Mouse (Mus musculus) forebrain, postnatal 0 days (tissue): ENCODE results near the gene Txnl4b. TPM values are rescaled to one million over a fixed set of nuclear protein-coding genes. Genes with fewer than 3 reads are reported as not detected.

Experiments used
- ATAC-seq: fragments of 200-750 bp; cut with Nextera tagmentation; 2 replicates; pipeline ENCODE4 v1.8.0; 2017; ENCODE audit warnings: mild to moderate bottlenecking, moderate library complexity
- DNase-seq: peaks from one replicate; pipeline ENCODE4 v3.0.0-alpha.2; 2015
- H3K27ac ChIP-seq: fragments of 300-500 bp; sonication (generic); 2 replicates; pipeline ENCODE4 v1.5.1; 2014; ENCODE audit warnings: low read depth, mild to moderate bottlenecking, antibody characterized with exemption, low read length, moderate library complexity, mixed read lengths
- H3K27me3 ChIP-seq: fragments of 300-500 bp; sonication (generic); 2 replicates; pipeline ENCODE4 v1.6.1; 2014; ENCODE audit warnings: mild to moderate bottlenecking, low read length, mixed read lengths; ENCODE audit not compliant: insufficient read depth
- H3K36me3 ChIP-seq: fragments of 300-500 bp; sonication (generic); 2 replicates; pipeline ENCODE4 v1.6.1; 2014; ENCODE audit warnings: mild to moderate bottlenecking, moderate library complexity; ENCODE audit not compliant: insufficient read depth
- H3K4me1 ChIP-seq: fragments of 300-500 bp; sonication (generic); 2 replicates; pipeline ENCODE4 v1.6.1; 2014; ENCODE audit warnings: antibody characterized with exemption; ENCODE audit not compliant: insufficient read depth
- H3K4me2 ChIP-seq: fragments of 300-500 bp; sonication (generic); 2 replicates; pipeline ENCODE4 v1.6.1; 2014; ENCODE audit warnings: low read depth, mild to moderate bottlenecking, moderate library complexity
- H3K4me3 ChIP-seq: fragments of 300-500 bp; sonication (generic); 2 replicates; pipeline ENCODE4 v1.5.1; 2014; ENCODE audit warnings: low read depth, low read length, mixed read lengths
- H3K9ac ChIP-seq: fragments of 300-500 bp; sonication (generic); 2 replicates; pipeline ENCODE4 v1.6.1; 2014; ENCODE audit warnings: mild to moderate bottlenecking
- H3K9me3 ChIP-seq: fragments of 300-500 bp; sonication (generic); 2 replicates; pipeline ENCODE4 v1.6.1; 2016; ENCODE audit warnings: low read length
- CTCF ChIP-seq: sonication (generic); IDR thresholded peaks from 2 replicates; pipeline ENCODE4 v1.5.1; 2016; ENCODE audit warnings: antibody characterized with exemption, control low read depth, low read depth
- WGBS: fragments of 180-500 bp; shearing (Covaris S2); extraction: QIAGEN DNeasy Blood & Tissue Kit; methylation state at CpG from one replicate; pipeline ENCODE4 v1.1.7; 2014; 5-methylcytosine and 5-hydroxymethylcytosine counted together
- polyA plus RNA-seq: library from polyadenylated mRNA; unstranded; fragments of >200 nt; fragmentation: Nextera tagmentation; extraction: Ambion mirVana; gene quantifications from 2 replicates; pipeline ENCODE4 v1.2.1, GENCODE M21; 2015
- total RNA-seq: library from RNA; depleted of rRNA; stranded (reverse); fragments of >200 nt; gene quantifications from 2 replicates; pipeline ENCODE4 v1.2.3, GENCODE M21; 2014

Gene Txnl4b
- total and polyA plus RNA-seq, 2 experiments from 2014 or later: 12.0 to 34.0 TPM

GRCm38 (mm10) chr8:109544049-109544448 lies 21.6 kb upstream of the Txnl4b start:
- H3K36me3 ChIP-seq: peaks cover 22% of the 10 kb centered on the region
- no peak overlapping the region for H3K27ac ChIP-seq
- no peak overlapping the region for H3K4me3 ChIP-seq
- ATAC-seq: no peak
- no peak for TF ChIP-seq CTCF
- no peaks in the 10 kb centered on the region for H3K27me3 ChIP-seq
- no peak for DNase-seq
- 51% methylated on average over 3 of the region's 3 CpGs for WGBS
- no peaks in the 10 kb centered on the region for H3K4me1 ChIP-seq
- H3K9me3 ChIP-seq: no peaks in the 10 kb centered on the region
- H3K4me2 ChIP-seq: no peak overlapping the region
- no peak overlapping the region for H3K9ac ChIP-seq

GRCm38 (mm10) chr8:109551663-109552062 lies 14.0 kb upstream of the Txnl4b start:
- Histone ChIP-seq H3K4me1 (no peaks in the 10 kb centered on the region), H3K4me3 (no peak overlapping the region), H3K4me2 (no peak overlapping the region), H3K27me3 (no peaks in the 10 kb centered on the region), H3K9me3 (no peaks in the 10 kb centered on the region), H3K9ac (no peak overlapping the region), H3K27ac (no peak overlapping the region), H3K36me3 (peaks cover 96% of the 10 kb centered on the region)
- ATAC-seq (no peak), DNase-seq (peak; percentile 30)
- 46% methylated on average over 3 of the region's 3 CpGs for WGBS
- TF ChIP-seq CTCF: peak; percentile 61

GRCm38 (mm10) chr8:109563881-109564280 lies 1.8 kb upstream of the Txnl4b start:
- Histone ChIP-seq H3K4me2 (no peak overlapping the region), H3K9ac (no peak overlapping the region), H3K4me3 (no peak overlapping the region), H3K4me1 (peaks cover 11% of the 10 kb centered on the region), H3K36me3 (peaks cover 38% of the 10 kb centered on the region), H3K9me3 (no peaks in the 10 kb centered on the region), H3K27me3 (no peaks in the 10 kb centered on the region), H3K27ac (no peak overlapping the region)
- WGBS: 71% methylated on average over 2 of the region's 2 CpGs
- DNase-seq (no peak), ATAC-seq (no peak)
- TF ChIP-seq CTCF: no peak

- peak overlapping the region; percentile 84 for H3K9ac ChIP-seq
- peak overlapping the region; percentile 87 for H3K4me3 ChIP-seq
- no peaks in the 10 kb centered on the region for H3K27me3 ChIP-seq
- peaks cover 33% of the 10 kb centered on the region for H3K36me3 ChIP-seq
- ATAC-seq: no peak
- TF ChIP-seq CTCF: no peak
- peak overlapping the region; percentile 92; the same call in 1 of the 2 replicates for H3K27ac ChIP-seq
- DNase-seq: peak; percentile 6
- H3K9me3 ChIP-seq: no peaks in the 10 kb centered on the region
- H3K4me1 ChIP-seq: peaks cover 11% of the 10 kb centered on the region
- peak overlapping the region; percentile 79 for H3K4me2 ChIP-seq
- WGBS: 6% methylated on average over 10 of the region's 10 CpGs
Measured at GRCm38 (mm10) chr8:109564766-109565165, 926 bp upstream of the Txnl4b start.

GRCm38 (mm10) chr8:109571139-109571538 lies 5.4 kb downstream of the Txnl4b start:
- Histone ChIP-seq H3K4me3 (no peak overlapping the region), H3K27me3 (no peaks in the 10 kb centered on the region), H3K9ac (no peak overlapping the region), H3K27ac (no peak overlapping the region), H3K4me1 (peaks cover 6% of the 10 kb centered on the region), H3K36me3 (0 out of 2 replicates have a peak, but pooled peaks cover 4% of the 10 kb centered on the region), H3K4me2 (no peak overlapping the region), H3K9me3 (no peaks in the 10 kb centered on the region)
- 90% methylated on average over 12 of the region's 12 CpGs for WGBS
- DNase-seq (no peak), ATAC-seq (no peak)
- no peak for TF ChIP-seq CTCF

- Histone ChIP-seq H3K4me1 (no peaks in the 10 kb centered on the region), H3K27ac (no peak overlapping the region), H3K27me3 (no peaks in the 10 kb centered on the region), H3K36me3 (no peaks in the 10 kb centered on the region), H3K9me3 (no peaks in the 10 kb centered on the region), H3K9ac (no peak overlapping the region), H3K4me3 (no peak overlapping the region), H3K4me2 (no peak overlapping the region)
- WGBS: 82% methylated on average over 4 of the region's 4 CpGs
- no peak for ATAC-seq
- TF ChIP-seq CTCF: no peak
- DNase-seq: no peak
Measured at GRCm38 (mm10) chr8:109576311-109576710, 10.6 kb downstream of the Txnl4b start.

- Histone ChIP-seq H3K27me3 (no peaks in the 10 kb centered on the region), H3K9me3 (no peaks in the 10 kb centered on the region), H3K4me1 (no peaks in the 10 kb centered on the region), H3K36me3 (no peaks in the 10 kb centered on the region), H3K27ac (no peak within 1 kb of the TSS), H3K9ac (no peak within 1 kb of the TSS), H3K4me2 (no peak within 1 kb of the TSS), H3K4me3 (no peak within 1 kb of the TSS)
- ATAC-seq: no peak
- 78% methylated on average over 8 of the region's 8 CpGs for WGBS
- DNase-seq: no peak
- no peak for TF ChIP-seq CTCF
Measured at GRCm38 (mm10) chr8:109578900-109579301, 13.2 kb downstream of the Txnl4b start, which contains the start of gene Hp. Gene Hp (minus strand): TSS chr8:109579172.
